Mouse (Mus musculus) hindbrain, postnatal 0 days (tissue): ENCODE results near the gene Ssh2. TPM values are rescaled to one million over a fixed set of nuclear protein-coding genes. Genes with fewer than 3 reads are reported as not detected.

ENCODE experiments used
- ATAC-seq: fragments of 200-750 bp; cut with Nextera tagmentation; 2 replicates; pipeline ENCODE4 v1.8.0; 2017; ENCODE audit warnings: mild to moderate bottlenecking, moderate TSS enrichment, moderate library complexity
- DNase-seq: peaks from one replicate; pipeline ENCODE4 v3.0.0-alpha.2; 2015; ENCODE audit warnings: low spot score
- H3K27ac ChIP-seq: fragments of 300-500 bp; sonication (generic); 2 replicates; pipeline ENCODE4 v1.5.1; 2014; ENCODE audit warnings: mild to moderate bottlenecking
- H3K27me3 ChIP-seq: fragments of 300-500 bp; sonication (generic); 2 replicates; pipeline ENCODE4 v1.6.1; 2014; ENCODE audit warnings: low read length, mixed read lengths; ENCODE audit not compliant: insufficient read depth
- H3K36me3 ChIP-seq: fragments of 300-500 bp; sonication (generic); 2 replicates; pipeline ENCODE4 v1.6.1; 2014; ENCODE audit warnings: low read length, mixed read lengths; ENCODE audit not compliant: insufficient read depth
- H3K4me1 ChIP-seq: fragments of 300-500 bp; sonication (generic); 2 replicates; pipeline ENCODE4 v1.6.1; 2014; ENCODE audit warnings: antibody characterized with exemption, low read length, mixed read lengths; ENCODE audit not compliant: insufficient read depth
- H3K4me2 ChIP-seq: fragments of 300-500 bp; sonication (generic); 2 replicates; pipeline ENCODE4 v1.6.1; 2014; ENCODE audit warnings: low read depth, mild to moderate bottlenecking, low read length, moderate library complexity, mixed read lengths
- H3K4me3 ChIP-seq: fragments of 300-500 bp; sonication (generic); 2 replicates; pipeline ENCODE4 v1.5.1; 2014; ENCODE audit warnings: low read length
- H3K9ac ChIP-seq: fragments of 300-500 bp; sonication (generic); replicated peaks from 2 replicates; pipeline ENCODE4 v1.6.1; 2014; ENCODE audit warnings: mild to moderate bottlenecking, low read length, moderate library complexity, mixed read lengths
- H3K9me3 ChIP-seq: fragments of 300-500 bp; sonication (generic); 2 replicates; pipeline ENCODE4 v1.6.1; 2016; ENCODE audit warnings: low read length, mixed read lengths
- CTCF ChIP-seq: IDR thresholded peaks from 2 replicates; pipeline ENCODE4 v1.5.1; 2016; ENCODE audit warnings: antibody characterized with exemption, control low read depth, low read depth
- WGBS: fragments of 180-500 bp; shearing (Covaris S2); extraction: QIAGEN DNeasy Blood & Tissue Kit; methylation state at CpG from one replicate; pipeline ENCODE4 v1.1.7; 2014; 5-methylcytosine and 5-hydroxymethylcytosine counted together
- polyA plus RNA-seq: library from polyadenylated mRNA; unstranded; fragments of >200 nt; fragmentation: Nextera tagmentation; extraction: Ambion mirVana; gene quantifications from 2 replicates; pipeline ENCODE4 v1.2.1, GENCODE M21; 2015
- total RNA-seq: library from RNA; depleted of rRNA; stranded (reverse); fragments of >200 nt; gene quantifications from 2 replicates; pipeline ENCODE4 v1.2.3, GENCODE M21; 2014

Gene Ssh2
- total and polyA plus RNA-seq, 2 experiments from 2014 or later: 10.9 to 30.1 TPM

DNA sequence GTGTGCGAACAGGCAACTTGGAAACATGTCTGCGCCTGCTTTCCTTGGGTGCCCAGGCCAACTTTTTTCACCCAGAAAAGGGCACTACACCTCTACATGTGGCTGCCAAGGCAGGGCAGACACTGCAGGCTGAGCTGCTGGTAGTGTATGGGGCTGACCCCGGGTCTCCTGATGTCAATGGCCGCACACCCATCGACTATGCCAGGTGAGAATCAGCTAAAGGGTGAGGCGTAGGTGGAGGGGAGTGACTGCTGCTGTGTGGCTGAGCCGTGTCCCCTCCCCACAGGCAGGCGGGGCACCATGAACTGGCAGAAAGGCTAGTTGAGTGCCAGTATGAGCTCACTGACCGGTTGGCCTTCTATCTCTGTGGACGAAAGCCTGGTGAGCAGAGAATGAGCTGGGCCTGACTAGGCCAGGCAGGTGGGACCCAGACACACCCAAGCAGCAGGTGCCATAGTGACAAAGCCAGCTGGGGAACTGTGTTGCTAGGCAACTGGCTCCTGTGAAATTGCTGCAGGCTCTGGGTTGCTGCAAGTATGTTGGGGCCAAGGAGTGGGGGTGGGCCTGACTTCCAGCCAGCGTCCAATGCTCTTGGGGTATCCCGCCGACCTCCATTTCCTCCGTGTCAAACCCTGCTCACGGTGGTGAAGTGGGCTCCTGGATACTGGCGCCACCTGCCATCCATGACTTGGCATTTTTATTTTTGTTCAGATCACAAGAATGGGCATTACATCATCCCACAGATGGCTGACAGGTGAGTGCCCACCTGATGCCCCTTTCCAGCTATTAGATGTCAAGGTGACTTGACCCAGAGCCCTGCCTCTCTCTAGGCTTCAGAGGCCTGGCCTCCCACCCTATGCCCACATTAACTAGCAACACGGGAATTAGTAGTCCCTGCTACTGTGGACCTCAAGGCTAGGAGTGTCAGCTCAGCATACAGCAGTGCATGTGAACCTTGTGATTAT is 284.6 kb downstream of the Ssh2 start:
- TF ChIP-seq CTCF: no peak
- Histone ChIP-seq H3K4me3 (no peak overlapping the region), H3K27ac (0 out of 2 replicates have a peak overlapping the region, but pooled peaks have one; percentile 22), H3K9me3 (no peaks in the 10 kb centered on the region), H3K36me3 (peaks cover 40% of the 10 kb centered on the region), H3K4me2 (no peak overlapping the region), H3K9ac (no peak overlapping the region), H3K4me1 (peaks cover 16% of the 10 kb centered on the region; the same call in 1 of the 2 replicates), H3K27me3 (no peaks in the 10 kb centered on the region)
- WGBS: 64% methylated on average over 17 of the region's 17 CpGs
- ATAC-seq (no peak), DNase-seq (no peak)

DNA sequence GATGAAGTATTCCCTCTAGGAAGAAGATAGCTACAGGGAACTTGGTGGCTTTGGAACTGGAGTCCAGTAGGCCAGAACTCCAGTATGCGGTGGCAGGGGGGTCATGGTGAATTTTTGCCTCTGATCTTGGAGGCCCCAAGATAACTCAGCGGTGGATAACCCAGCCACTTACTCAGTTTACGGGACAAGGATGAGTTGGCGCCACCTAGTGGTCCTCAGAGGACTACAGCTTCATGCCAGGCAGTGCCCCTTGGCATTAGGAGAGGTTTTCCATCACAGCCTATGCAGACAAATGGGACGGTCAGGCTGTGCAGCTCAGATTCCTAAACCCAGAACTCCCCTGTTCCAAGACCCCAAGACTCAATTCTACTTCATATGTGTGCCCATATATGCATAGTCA is 285.3 kb downstream of the Ssh2 start:
- peak; percentile 43; the same call in 1 of the 2 replicates for ATAC-seq
- 14% methylated on average over 5 of the region's 5 CpGs for WGBS

DNA sequence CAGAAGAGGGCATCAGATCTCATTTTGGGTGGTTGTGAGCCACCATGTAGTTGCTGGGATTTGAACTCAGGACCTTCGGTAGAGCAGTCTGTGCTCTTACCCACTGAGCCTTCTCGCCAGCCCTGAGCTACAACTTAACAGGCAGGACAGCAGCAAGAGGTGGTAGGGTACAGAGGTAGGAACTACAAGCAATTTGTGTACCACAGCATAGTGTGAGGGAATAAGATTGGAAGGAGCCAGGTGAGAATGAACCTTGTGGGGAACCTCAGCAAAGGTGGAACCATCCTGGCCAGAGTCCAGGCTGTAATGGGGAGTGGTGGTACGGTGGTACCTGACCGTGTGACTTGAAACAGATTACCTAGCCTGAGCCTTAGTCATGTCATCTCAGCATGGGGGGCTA is 285.9 kb downstream of the Ssh2 start:
- no peak for TF ChIP-seq CTCF
- Histone ChIP-seq H3K4me2 (no peak overlapping the region), H3K27ac (no peak overlapping the region), H3K36me3 (peaks cover 54% of the 10 kb centered on the region), H3K4me1 (peaks cover 16% of the 10 kb centered on the region; the same call in 1 of the 2 replicates), H3K9me3 (no peaks in the 10 kb centered on the region), H3K9ac (no peak overlapping the region), H3K4me3 (no peak overlapping the region), H3K27me3 (no peaks in the 10 kb centered on the region)
- 85% methylated on average over 4 of the region's 4 CpGs for WGBS
- ATAC-seq: no peak
- DNase-seq: no peak

More for the DNA sequence above, 285.3 kb downstream of the Ssh2 start:
- Histone ChIP-seq H3K4me1 (peaks cover 16% of the 10 kb centered on the region; the same call in 1 of the 2 replicates), H3K36me3 (peaks cover 48% of the 10 kb centered on the region), H3K9me3 (no peaks in the 10 kb centered on the region), H3K4me3 (no peak overlapping the region), H3K27ac (0 out of 2 replicates have a peak overlapping the region, but pooled peaks have one; percentile 22), H3K4me2 (no peak overlapping the region), H3K9ac (no peak overlapping the region), H3K27me3 (no peaks in the 10 kb centered on the region)
- TF ChIP-seq CTCF: peak; percentile 94
- peak; percentile 92 for DNase-seq

DNA sequence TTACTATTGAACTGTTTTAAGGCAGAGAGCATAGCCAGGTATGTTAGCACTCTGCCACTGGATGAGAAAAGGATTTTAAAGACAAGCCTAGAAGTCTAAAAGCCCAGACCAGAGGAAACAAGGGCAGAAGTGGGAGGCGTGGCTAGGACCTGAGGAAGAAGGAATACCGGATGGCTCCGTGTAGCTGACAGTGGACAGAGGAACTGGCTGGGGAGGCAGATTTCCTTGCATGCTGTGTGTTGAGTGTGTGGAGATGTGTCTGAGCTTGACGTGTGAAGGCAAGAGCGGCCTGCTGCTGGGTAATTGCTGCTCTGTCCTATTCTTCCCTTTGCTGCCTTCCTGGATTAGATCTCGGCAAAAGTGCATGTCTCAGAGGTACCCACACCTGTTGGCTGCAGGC is 286.4 kb downstream of the Ssh2 start:
- 86% methylated on average over 6 of the region's 6 CpGs for WGBS
- Histone ChIP-seq H3K4me2 (no peak overlapping the region), H3K9ac (no peak overlapping the region), H3K36me3 (peaks cover 55% of the 10 kb centered on the region), H3K4me3 (no peak overlapping the region), H3K27me3 (no peaks in the 10 kb centered on the region), H3K9me3 (no peaks in the 10 kb centered on the region), H3K27ac (no peak overlapping the region), H3K4me1 (peaks cover 16% of the 10 kb centered on the region; the same call in 1 of the 2 replicates)
- DNase-seq (no peak), ATAC-seq (no peak)
- no peak for TF ChIP-seq CTCF

DNA sequence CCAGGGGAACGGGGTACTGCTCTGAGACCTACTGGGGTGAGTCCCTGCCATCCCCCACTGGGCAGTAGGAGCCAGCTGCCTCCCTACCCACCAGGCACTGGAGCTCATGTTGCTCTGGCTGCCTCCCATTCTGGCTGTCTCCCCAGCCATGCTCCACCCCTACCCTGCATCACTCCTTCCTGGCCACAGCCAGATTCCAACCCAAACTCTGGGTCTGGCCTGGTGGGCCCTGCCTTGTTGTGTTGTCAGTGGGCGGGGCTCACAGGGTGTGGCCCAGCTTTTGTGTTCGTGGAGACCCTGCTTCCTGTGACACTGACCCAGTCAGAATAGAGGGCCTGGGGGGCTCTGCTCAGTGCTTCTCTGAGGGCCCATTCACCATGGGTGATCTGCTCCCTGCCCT is 287.4 kb downstream of the Ssh2 start:
- Histone ChIP-seq H3K4me3 (no peak overlapping the region), H3K9ac (no peak overlapping the region), H3K27ac (no peak overlapping the region), H3K4me2 (no peak overlapping the region), H3K36me3 (peaks cover 55% of the 10 kb centered on the region), H3K27me3 (no peaks in the 10 kb centered on the region), H3K9me3 (no peaks in the 10 kb centered on the region), H3K4me1 (peaks cover 11% of the 10 kb centered on the region; the same call in 1 of the 2 replicates)
- DNase-seq (no peak), ATAC-seq (no peak)
- 53% methylated on average over 3 of the region's 3 CpGs for WGBS
- no peak for TF ChIP-seq CTCF

DNA sequence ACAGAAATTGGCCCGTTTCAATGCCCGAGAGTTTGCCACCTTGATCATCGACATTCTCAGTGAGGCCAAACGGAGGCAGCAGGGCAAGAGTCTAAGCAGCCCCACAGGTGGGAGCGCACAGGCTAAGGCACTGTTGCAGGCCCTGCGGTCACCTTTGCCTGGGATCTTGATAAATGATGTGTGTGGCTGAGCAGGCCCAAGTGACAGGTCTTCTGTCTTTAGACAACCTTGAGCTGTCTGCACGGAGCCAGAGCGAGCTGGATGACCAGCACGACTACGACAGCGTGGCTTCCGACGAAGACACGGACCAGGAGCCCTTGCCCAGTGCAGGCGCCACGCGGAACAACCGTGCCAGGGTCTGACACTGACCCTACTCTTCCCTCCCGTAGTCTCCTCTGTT is 288.3 kb downstream of the Ssh2 start:
- ATAC-seq (no peak), DNase-seq (no peak)
- peaks cover 9% of the 10 kb centered on the region; the same call in 1 of the 2 replicates for H3K4me1 ChIP-seq
- WGBS: 91% methylated on average over 19 of the region's 19 CpGs
- H3K4me2 ChIP-seq: no peak overlapping the region
- H3K36me3 ChIP-seq: peaks cover 53% of the 10 kb centered on the region
- no peaks in the 10 kb centered on the region for H3K9me3 ChIP-seq
- H3K27ac ChIP-seq: no peak overlapping the region
- H3K4me3 ChIP-seq: no peak overlapping the region
- no peak overlapping the region for H3K9ac ChIP-seq
- H3K27me3 ChIP-seq: no peaks in the 10 kb centered on the region
- no peak for TF ChIP-seq CTCF
